Mouse (Mus musculus) ES-Bruce4 (cell line): Measurements from ENCODE around the gene Galm.

Source experiments
- CTCF ChIP-seq: IDR thresholded peaks from one replicate; pipeline ENCODE4 v1.8.1; 2011; ENCODE audit warnings: low read depth, low read length
- POLR2A ChIP-seq: IDR thresholded peaks from one replicate; pipeline ENCODE4 v1.8.1; 2011; ENCODE audit warnings: low read length; ENCODE audit not compliant: insufficient read depth

GRCm38 (mm10) chr17:80229396-80229795 is 102.1 kb downstream of the Galm start:
- TF ChIP-seq CTCF (no peak), POLR2A (no peak)
